In genomic region chr8:125560825-125561490, GRCm38 (mm10) we compare ENCODE assay signal across 9 mouse cellular contexts. TPM values are rescaled to one million over a fixed set of nuclear protein-coding genes. Genes with fewer than 3 reads are reported as not detected.
A peak's percentile ranks its signal among the peaks of the same experiment; 100 is the strongest.
DNase-seq lines count a peak whose midpoint lies in the region; ATAC-seq and TF ChIP-seq lines count a peak whose summit lies in the region.
"Had no signal": no experiment of that assay in that cellular context is flagged by ENCODE, and none has a peak within 500 bp of the region (broad histone marks: within the 10 kb centered on the region; RNA-seq: fewer than 3 reads in every experiment).

No protein-coding gene starts in this region.

- no peak overlapping the region for H3K9ac ChIP-seq in liver, postnatal 0 days (replicated peaks)

- no peak for TF ChIP-seq POLR2A in kidney, adult 2 months (IDR thresholded peaks at IDR 0.05; ENCODE audit: low read depth, low read length)
- no peak for TF ChIP-seq POLR2A in myocyte (IDR thresholded peaks at IDR 0.05; ENCODE audit: insufficient read length, low read depth)

- no peaks in the 10 kb centered on the region for H3K27me3 ChIP-seq in kidney, adult 2 months (replicated peaks; ENCODE audit: control insufficient read depth, insufficient read depth, low read length)
- H3K27me3 ChIP-seq in myocyte (ENCODE audit: control insufficient read depth, insufficient read depth, insufficient read length): no peaks in the 10 kb centered on the region
- no peaks in the 10 kb centered on the region for H3K27me3 ChIP-seq in liver, postnatal 0 days (ENCODE audit: insufficient read depth, low read length)

- peak overlapping the region; percentile 22 for H3K4me2 ChIP-seq in myocyte (ENCODE audit: low read depth)
- no peak overlapping the region for H3K4me2 ChIP-seq in liver, postnatal 0 days (ENCODE audit: low read depth, low read length)

- peaks cover 11% of the 10 kb centered on the region for H3K4me1 ChIP-seq in kidney, adult 2 months (ENCODE audit: control insufficient read depth, insufficient read depth, low read length)
- H3K4me1 ChIP-seq in liver, postnatal 0 days (ENCODE audit: insufficient read depth): peaks cover 38% of the 10 kb centered on the region

- H3K36me3 ChIP-seq in kidney, adult 2 months (ENCODE audit: control insufficient read depth, insufficient read depth, low read length): no peaks in the 10 kb centered on the region
- no peaks in the 10 kb centered on the region for H3K36me3 ChIP-seq in myocyte (ENCODE audit: control insufficient read depth, insufficient read depth)
- no peaks in the 10 kb centered on the region for H3K36me3 ChIP-seq in liver, postnatal 0 days (replicated peaks; ENCODE audit: insufficient read depth, low read length)

- peak; percentile 32 for DNase-seq in kidney, adult 2 months
- DNase-seq in kidney, postnatal 10 days: no peak
- DNase-seq in CD8-positive naive resting alpha-beta T cell, adult 2 months (ENCODE audit: low read depth in 2 of 2, low spot score in 2 of 2): peak; percentile 24 to 46
- DNase-seq in adrenal gland, postnatal 36 days: peak; percentile 58 to 66
- no peak for DNase-seq in liver, postnatal 0 days
- no peak for DNase-seq in layer of hippocampus, postnatal 10 days (ENCODE audit: low spot score in 2 of 2)

- no peak overlapping the region for H3K4me3 ChIP-seq in kidney, adult 2 months (ENCODE audit: insufficient read depth, low read depth, low read length)
- H3K4me3 ChIP-seq in myocyte: no peak overlapping the region
- H3K4me3 ChIP-seq in liver, postnatal 0 days (ENCODE audit: low read depth, low read length): no peak overlapping the region

- no peak for TF ChIP-seq EP300 in liver, postnatal 0 days (IDR thresholded peaks at IDR 0.05; ENCODE audit: low read depth)

- H3K9me3 ChIP-seq in liver, postnatal 0 days (ENCODE audit: low read length): no peaks in the 10 kb centered on the region

- no peak overlapping the region for H3K27ac ChIP-seq in kidney, adult 2 months (ENCODE audit: insufficient read depth, low read depth, low read length)
- no peak overlapping the region for H3K27ac ChIP-seq in liver, postnatal 0 days (ENCODE audit: low read depth)
- H3K27ac ChIP-seq: macrophage had no signal

- no peak for TF ChIP-seq CTCF in kidney, adult 2 months (conservative IDR thresholded peaks at IDR 0.05; ENCODE audit: insufficient read depth, insufficient read length, low read depth, low read length)
- no peak for TF ChIP-seq CTCF in liver, postnatal 0 days (IDR thresholded peaks at IDR 0.05; ENCODE audit: low read depth)

- ATAC-seq in liver, postnatal 0 days: no peak
- no peak for ATAC-seq in erythroid progenitor cell, adult 5-6 weeks (replicated peaks; ENCODE audit: low FRiP score, poor library complexity, severe bottlenecking)

- 67% methylated on average over 11 of the region's 11 CpGs for WGBS in kidney, adult 2 months
- 32% methylated on average over 11 of the region's 11 CpGs for WGBS in liver, postnatal 0 days (ENCODE audit: insufficient replicate concordance)

- H3K79me2 ChIP-seq in myocyte (ENCODE audit: control insufficient read depth, insufficient read depth): peaks cover 18% of the 10 kb centered on the region

- H3ac ChIP-seq in myocyte (ENCODE audit: control insufficient read depth, insufficient read length): no peak overlapping the region

TF ChIP-seq in myocyte, 11 proteins besides CTCF, POLR2A, EP300 and RAD21:
- TF ChIP-seq MYOD1 (IDR thresholded peaks at IDR 0.05; ENCODE audit: control insufficient read depth in 1 of 3, insufficient read length in 2 of 3, low read depth in 2 of 3) (peak in 1 of 3 experiments; percentile 29), POLR2AphosphoS2 (IDR thresholded peaks at IDR 0.05; ENCODE audit: insufficient read length, low read depth) (no peak)

RNA-seq across cellular contexts. Expression of gene Sipa1l2, which starts 8.7 kb away (rescaled TPM):
- polyA plus RNA-seq in kidney, adult 2 months (2012; rRNA removed): 8.1 and 8.3 TPM in 2 replicates
- total RNA-seq in adrenal gland, postnatal 36 days (2021): 10 to 100 TPM; 53.1 to 63.7 TPM
- 16.2 TPM for polyA plus RNA-seq in myocyte (2012; fragmentation: generic; extraction: Trizol)
- 0.44 and 0.47 TPM in 2 replicates for polyA plus RNA-seq in liver, postnatal 0 days (2015; fragmentation: Nextera tagmentation; extraction: Ambion mirVana)
- total RNA-seq in erythroid progenitor cell, adult 5-6 weeks (2015; ENCODE audit: low replicate concordance): 0.42 and 2.5 TPM in 2 replicates
- total RNA-seq in erythroid progenitor cell, adult 5-6 weeks (2017; ENCODE audit: low replicate concordance): 0.76 and 0.77 TPM in 2 replicates
- total RNA-seq in layer of hippocampus, postnatal 10 days (2021): 10 to 100 TPM; 29.9 to 31.2 TPM

Comparison
In these comparisons a context has a peak if more than half of its experiments do, and no peak if none do; other contexts are left out.
1. DNase-seq: peak in kidney, adult 2 months (single experiment), CD8-positive naive resting alpha-beta T cell, adult 2 months (2 of 2) and adrenal gland, postnatal 36 days (2 of 2); none in kidney, postnatal 10 days (single experiment), liver, postnatal 0 days (single experiment) and layer of hippocampus, postnatal 10 days (0 of 2).
2. RNA of gene Sipa1l2, which starts 8.7 kb away (total RNA-seq): 53.1 to 63.7 TPM in adrenal gland, postnatal 36 days and 29.9 to 31.2 TPM in layer of hippocampus, postnatal 10 days; 0.42 to 2.5 TPM in erythroid progenitor cell, adult 5-6 weeks; every median in the first group is over 4 times any median in the second.